Mouse (Mus musculus) lung, postnatal 25 days (tissue): Measurements from ENCODE around the gene Tmem72.

Source experiments
- DNase-seq: peaks from one replicate; pipeline ENCODE4 v3.0.0; 2022; ENCODE audit warnings: low spot score

The Tmem72 gene

GRCm38 (mm10) chr6:116649811-116650210 is 66.9 kb downstream of the Tmem72 start:
- no peak for DNase-seq

GRCm38 (mm10) chr6:116647763-116648162 is 69.0 kb downstream of the Tmem72 start:
- DNase-seq = no peak

- peak; percentile 62 for DNase-seq
Measured at GRCm38 (mm10) chr6:116644335-116644734, 72.4 kb downstream of the Tmem72 start.

- DNase-seq = no peak
Measured at GRCm38 (mm10) chr6:116643881-116644280, 72.8 kb downstream of the Tmem72 start.

- DNase-seq = no peak
Measured at GRCm38 (mm10) chr6:116642942-116643341, 73.8 kb downstream of the Tmem72 start.

GRCm38 (mm10) chr6:116639663-116640062 is 77.0 kb downstream of the Tmem72 start:
- peak; percentile 62 for DNase-seq

GRCm38 (mm10) chr6:116638871-116639270 is 77.8 kb downstream of the Tmem72 start:
- no peak for DNase-seq

GRCm38 (mm10) chr6:116637496-116637895 is 79.2 kb downstream of the Tmem72 start:
- peak; percentile 56 for DNase-seq

- DNase-seq = no peak
Measured at GRCm38 (mm10) chr6:116636581-116637235, 80.0 kb downstream of the Tmem72 start.

GRCm38 (mm10) chr6:116635251-116636180 is 81.2 kb downstream of the Tmem72 start:
- DNase-seq = peak; percentile 93

GRCm38 (mm10) chr6:116633741-116634695 is 82.7 kb downstream of the Tmem72 start:
- DNase-seq = no peak

GRCm38 (mm10) chr6:116632129-116632528 is 84.6 kb downstream of the Tmem72 start:
- DNase-seq = peak; percentile 89

- no peak for DNase-seq
Measured at GRCm38 (mm10) chr6:116629766-116630165, 86.9 kb downstream of the Tmem72 start.
